Mouse (Mus musculus) cerebellum, adult 2 months (tissue): ENCODE measurements around the gene Adamtsl4. TPM values are rescaled to one million over a fixed set of nuclear protein-coding genes. Genes with fewer than 3 reads are reported as not detected.

Experiments used
- DNase-seq, 2 experiments: peaks; one replicate each; pipeline ENCODE4 v3.0.0; 2021
- H3K27ac ChIP-seq: fragments of 200-500 bp; 2 replicates; pipeline ENCODE4 v1.5.1; 2012; ENCODE audit warnings: low read length, control low read depth, inconsistent platforms; ENCODE audit not compliant: insufficient read depth
- H3K27me3 ChIP-seq: fragments of 200-500 bp; 2 replicates; pipeline ENCODE4 v1.6.1; 2012; ENCODE audit warnings: inconsistent platforms, mild to moderate bottlenecking, low read length, moderate library complexity; ENCODE audit not compliant: control insufficient read depth, insufficient read depth
- H3K4me1 ChIP-seq: fragments of 200-500 bp; 2 replicates; pipeline ENCODE4 v1.6.1; 2011; ENCODE audit warnings: low read length; ENCODE audit not compliant: control insufficient read depth, insufficient read depth
- H3K4me3 ChIP-seq: fragments of 200-500 bp; replicated peaks from 2 replicates; pipeline ENCODE3; 2011; ENCODE audit warnings: mild to moderate bottlenecking, low read depth, low read length, control low read depth; ENCODE audit not compliant: insufficient read depth
- CTCF ChIP-seq: fragments of 200-500 bp; IDR thresholded peaks from 2 replicates; pipeline ENCODE4 v1.5.1; 2011; ENCODE audit warnings: low read depth, mild to moderate bottlenecking, control low read depth, low read length, moderate library complexity, borderline replicate concordance; ENCODE audit not compliant: insufficient read depth
- POLR2A ChIP-seq: fragments of 200-500 bp; IDR thresholded peaks from 2 replicates; pipeline ENCODE4 v1.6.1; 2011; ENCODE audit warnings: low read length, control low read depth, borderline replicate concordance; ENCODE audit not compliant: insufficient read depth
- WGBS: fragments of 180-500 bp; shearing (Covaris S2); methylation state at CpG from one replicate; pipeline ENCODE4 v1.1.7; 2018; 5-methylcytosine and 5-hydroxymethylcytosine counted together
- polyA plus RNA-seq: library from polyadenylated mRNA; depleted of rRNA; stranded (reverse); fragments of >200 nt; gene quantifications from 2 replicates; pipeline ENCODE4 v1.2.3, GENCODE M21; 2012

Gene Adamtsl4
- polyA plus RNA-seq, 1 experiment = 15.9 TPM

GRCm38 (mm10) chr3:95728906-95729305, 41.2 kb upstream of the Adamtsl4 start:
- H3K27ac ChIP-seq = no peak overlapping the region
- 80% methylated on average over 2 of the region's 2 CpGs for WGBS
- H3K27me3 ChIP-seq = no peaks in the 10 kb centered on the region
- no peak for DNase-seq
- no peak for TF ChIP-seq CTCF
- no peak for TF ChIP-seq POLR2A
- H3K4me3 ChIP-seq = no peak overlapping the region
- H3K4me1 ChIP-seq = no peaks in the 10 kb centered on the region

DNA sequence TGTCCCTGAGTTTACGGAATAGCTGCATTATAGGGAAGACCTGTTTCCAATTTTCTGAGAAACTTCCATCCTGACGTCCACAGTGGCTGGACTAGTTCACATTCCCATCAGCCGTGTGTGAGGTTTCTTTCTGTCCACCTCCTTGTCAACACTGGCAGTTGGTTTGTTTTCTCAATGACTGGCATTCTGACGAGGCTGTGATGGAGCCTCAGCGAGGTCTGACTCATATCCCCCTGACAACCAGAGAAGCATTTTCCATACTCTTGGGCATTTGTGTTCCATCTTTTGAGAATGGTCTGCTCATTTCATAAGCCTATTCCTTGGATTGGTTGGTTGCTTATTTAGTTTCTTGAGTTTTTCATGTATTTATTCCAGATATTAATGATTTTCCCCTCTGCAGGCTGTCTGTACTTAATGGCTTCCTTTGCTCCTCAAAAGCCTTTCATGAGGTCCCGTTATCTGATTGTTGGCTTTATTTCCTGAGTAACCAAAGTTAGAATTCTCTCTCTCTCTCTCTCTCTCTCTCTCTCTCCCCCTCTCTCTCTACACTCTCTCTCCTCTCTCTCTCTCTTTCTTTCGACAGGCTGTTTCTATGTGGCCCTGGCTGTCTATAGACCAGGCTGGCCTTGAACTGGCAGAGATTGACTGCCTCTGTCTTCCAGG, 39.1 kb upstream of the Adamtsl4 start:
- WGBS = 68% methylated on average over 7 of the region's 7 CpGs
- H3K4me3 ChIP-seq = no peak overlapping the region
- H3K4me1 ChIP-seq = no peaks in the 10 kb centered on the region
- no peak overlapping the region for H3K27ac ChIP-seq
- TF ChIP-seq POLR2A (no peak), CTCF (no peak)
- no peaks in the 10 kb centered on the region for H3K27me3 ChIP-seq
- no peak for DNase-seq

DNA sequence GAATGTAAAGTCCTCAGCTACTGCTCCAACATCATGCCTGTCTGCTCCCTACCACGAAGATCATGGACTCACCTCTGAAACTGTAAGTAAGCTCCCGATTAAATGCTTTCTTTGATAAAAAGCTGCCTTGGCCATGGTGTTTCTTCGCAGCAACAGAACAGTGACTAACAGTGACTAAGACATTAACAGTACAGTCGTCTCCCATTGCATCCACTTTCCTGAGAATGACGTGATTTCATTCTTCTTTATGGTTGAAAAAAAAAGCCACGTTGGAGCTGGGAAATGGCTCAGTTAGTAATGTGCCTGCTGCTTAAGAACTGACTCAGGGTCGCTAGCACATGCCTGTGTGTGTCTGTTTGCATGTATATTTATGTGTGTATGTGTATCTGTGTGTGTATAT, 38.1 kb upstream of the Adamtsl4 start:
- 86% methylated on average over 7 of the region's 7 CpGs for WGBS

GRCm38 (mm10) chr3:95722386-95722785, 34.7 kb upstream of the Adamtsl4 start:
- TF ChIP-seq POLR2A (no peak), CTCF (no peak)
- H3K4me1 ChIP-seq = no peaks in the 10 kb centered on the region
- no peak overlapping the region for H3K27ac ChIP-seq
- no peak overlapping the region for H3K4me3 ChIP-seq
- 83% methylated on average over 3 of the region's 3 CpGs for whole genome bisulfite sequencing
- DNase-seq = no peak
- H3K27me3 ChIP-seq = no peaks in the 10 kb centered on the region

More for the DNA sequence above, 38.1 kb upstream of the Adamtsl4 start:
- Histone ChIP-seq H3K27me3 (no peaks in the 10 kb centered on the region), H3K4me1 (no peaks in the 10 kb centered on the region), H3K4me3 (no peak overlapping the region), H3K27ac (no peak overlapping the region)
- DNase-seq = no peak
- TF ChIP-seq CTCF = no peak
- TF ChIP-seq POLR2A = no peak

- TF ChIP-seq POLR2A (no peak), CTCF (no peak)
- H3K27me3 ChIP-seq = no peaks in the 10 kb centered on the region
- DNase-seq = no peak
- H3K4me3 ChIP-seq = no peak overlapping the region
- 94% methylated on average over 2 of the region's 2 CpGs for WGBS
- no peaks in the 10 kb centered on the region for H3K4me1 ChIP-seq
- no peak overlapping the region for H3K27ac ChIP-seq
Measured at GRCm38 (mm10) chr3:95718153-95718552, 30.4 kb upstream of the Adamtsl4 start.

DNA sequence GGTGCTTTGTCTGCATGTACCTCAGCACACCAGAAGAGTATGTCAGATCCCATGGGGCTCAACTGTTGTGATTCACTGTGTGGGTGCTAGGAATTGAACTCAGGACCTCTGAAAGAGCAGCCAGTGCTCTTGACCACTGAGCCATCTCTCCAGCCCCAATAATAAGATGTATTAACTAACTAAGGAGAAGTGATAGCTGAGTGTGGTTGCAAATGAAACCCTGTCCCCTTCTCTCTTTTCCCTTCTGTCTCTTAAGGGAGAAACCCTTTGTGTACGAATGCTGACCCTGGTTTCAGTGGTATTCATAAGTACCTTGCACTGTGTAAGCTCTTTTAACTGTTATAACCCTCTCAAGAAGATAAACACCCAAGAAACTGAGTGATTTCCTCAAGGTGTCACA, 28.4 kb upstream of the Adamtsl4 start:
- no peaks in the 10 kb centered on the region for H3K4me1 ChIP-seq

DNA sequence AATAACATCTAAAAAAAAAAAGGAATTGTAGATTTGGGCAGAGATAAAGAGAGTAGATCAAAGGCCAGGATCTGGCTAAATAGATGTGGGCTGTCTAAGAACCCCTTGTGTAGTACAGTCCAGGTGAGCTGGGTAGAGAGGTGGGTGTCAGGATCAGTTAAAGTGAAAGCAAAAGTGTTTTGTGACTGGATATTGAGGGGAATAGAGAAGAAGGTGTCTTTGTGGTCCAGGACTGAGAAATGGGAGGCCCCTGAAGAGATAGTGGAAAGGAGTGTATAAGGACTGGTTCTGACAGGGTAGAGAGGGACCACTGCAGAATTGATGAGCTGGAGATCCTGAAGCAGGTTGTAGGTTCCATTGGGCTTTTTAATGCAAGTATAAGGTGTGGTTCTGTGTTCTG, 22.2 kb upstream of the Adamtsl4 start:
- no peaks in the 10 kb centered on the region for H3K27me3 ChIP-seq
- TF ChIP-seq CTCF (no peak), POLR2A (no peak)
- H3K4me1 ChIP-seq = no peaks in the 10 kb centered on the region
- DNase-seq = no peak
- H3K4me3 ChIP-seq = no peak overlapping the region
- no peak overlapping the region for H3K27ac ChIP-seq

More for the DNA sequence above, 28.4 kb upstream of the Adamtsl4 start:
- TF ChIP-seq POLR2A = no peak
- no peak for TF ChIP-seq CTCF
- Histone ChIP-seq H3K4me3 (no peak overlapping the region), H3K27me3 (no peaks in the 10 kb centered on the region), H3K27ac (no peak overlapping the region)
- 86% methylated on average over 1 of the region's 1 CpGs for WGBS
- DNase-seq = no peak

DNA sequence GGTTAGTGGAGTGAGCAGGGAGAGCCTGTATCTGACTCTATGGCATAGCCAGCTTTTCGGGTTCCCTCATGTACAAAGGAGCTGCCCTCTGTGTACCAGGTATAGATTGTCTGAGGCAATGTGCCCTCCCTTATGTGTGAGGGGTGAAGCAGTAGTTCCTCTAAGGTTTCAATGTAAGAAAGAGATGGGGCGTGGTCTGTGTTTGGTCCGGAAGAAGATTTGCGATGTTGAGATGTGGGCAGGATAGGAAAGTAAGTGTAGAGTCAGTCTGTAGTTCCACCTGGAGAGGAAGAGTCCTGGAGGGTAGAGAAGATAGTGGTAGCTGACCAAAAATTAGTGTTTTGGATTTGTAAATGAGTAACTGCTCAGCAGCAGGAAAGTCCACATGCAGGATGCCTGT, 21.3 kb upstream of the Adamtsl4 start:
- Histone ChIP-seq H3K4me3 (no peak overlapping the region), H3K27ac (no peak overlapping the region), H3K27me3 (no peaks in the 10 kb centered on the region), H3K4me1 (no peaks in the 10 kb centered on the region)
- 97% methylated on average over 4 of the region's 4 CpGs for WGBS
- no peak for DNase-seq
- TF ChIP-seq CTCF = no peak
- no peak for TF ChIP-seq POLR2A
